Mouse (Mus musculus) liver, adult (tissue): Measurements from ENCODE around the gene Ahnak2.

Experiments
- GATA4 ChIP-seq: IDR thresholded peaks from 2 replicates; pipeline ENCODE4 v1.6.1; 2014; ENCODE audit warnings: mild to moderate bottlenecking, low read length; ENCODE audit not compliant: insufficient replicate concordance

Gene Ahnak2

DNA sequence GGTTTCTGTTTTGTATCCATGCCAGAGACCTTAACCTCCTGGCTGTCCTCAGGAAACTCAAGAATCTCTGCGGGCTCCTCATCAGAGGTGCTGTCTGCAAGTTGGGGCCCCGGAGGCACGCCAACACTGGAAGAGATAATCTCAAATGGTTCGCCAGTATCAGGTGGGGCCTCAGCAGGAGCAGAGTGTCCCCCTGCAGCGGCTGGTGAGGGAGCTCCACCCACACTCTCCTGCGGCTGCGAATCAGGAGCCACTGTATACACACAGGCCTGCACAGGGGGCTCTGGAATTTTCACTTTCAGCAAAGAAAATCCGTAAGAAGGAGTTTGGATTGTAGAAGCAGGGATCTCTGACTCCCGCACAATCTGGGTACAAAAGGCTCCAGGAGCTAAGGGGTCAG lies 29.1 kb downstream of the Ahnak2 start:
- no peak for TF ChIP-seq GATA4

DNA sequence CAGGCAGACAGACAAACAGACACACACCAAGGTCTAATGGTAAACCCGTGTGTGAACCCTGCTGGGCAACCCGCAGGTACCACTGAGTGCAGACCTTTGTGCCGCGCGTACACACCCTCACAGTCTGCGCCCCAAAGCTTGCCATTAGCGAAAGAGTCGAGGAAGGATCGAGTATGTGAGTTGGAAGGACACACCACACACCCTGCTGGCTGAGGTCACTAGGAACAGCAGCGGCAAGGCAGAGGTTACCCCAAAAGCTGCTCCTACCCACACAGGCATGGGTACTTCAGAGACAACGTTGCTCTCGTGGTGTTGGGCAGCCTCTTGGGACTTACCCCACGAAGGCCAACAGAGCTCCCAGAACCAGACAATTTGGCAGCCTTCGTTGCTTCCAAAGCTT lies 30.2 kb downstream of the Ahnak2 start:
- no peak for TF ChIP-seq GATA4

DNA sequence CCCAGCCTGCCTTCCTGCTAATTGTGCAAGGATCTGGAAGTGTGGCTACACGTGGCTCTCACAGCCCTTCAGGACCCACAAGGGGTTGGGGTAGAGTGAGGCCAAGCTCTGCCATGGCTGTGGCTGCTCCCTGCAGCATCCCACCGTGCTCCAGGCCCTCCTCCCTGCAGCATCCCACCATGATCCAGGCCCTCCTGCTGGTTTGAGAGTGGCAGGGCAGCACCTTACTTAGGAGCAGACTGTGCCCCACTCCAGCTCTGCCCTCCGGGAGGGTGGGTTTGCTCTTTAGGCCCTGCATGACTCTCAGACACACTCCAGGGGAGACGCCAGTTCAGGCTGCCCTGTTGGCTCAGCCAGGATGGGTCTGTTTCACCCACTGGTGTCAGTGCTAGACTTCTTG lies 32.1 kb downstream of the Ahnak2 start:
- no peak for TF ChIP-seq GATA4

DNA sequence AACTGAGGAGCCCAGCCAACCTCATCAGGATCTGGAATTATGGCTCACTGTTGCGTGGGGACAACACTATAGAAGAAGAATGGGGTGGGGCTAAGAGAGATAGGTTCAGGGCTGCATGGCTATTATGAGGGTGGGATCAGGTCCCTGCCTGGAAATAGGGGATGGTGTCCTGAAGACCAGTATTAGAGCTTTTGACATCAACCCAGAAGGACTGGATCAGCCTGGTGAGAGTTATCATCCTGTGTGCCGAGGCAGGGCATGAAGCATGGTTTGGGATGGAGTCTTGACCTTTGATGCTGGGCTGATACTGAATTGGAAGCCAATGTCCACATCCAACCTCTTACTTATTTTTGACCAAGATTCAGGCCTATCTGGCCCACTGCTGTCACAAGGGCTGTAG lies 32.7 kb downstream of the Ahnak2 start:
- no peak for TF ChIP-seq GATA4

DNA sequence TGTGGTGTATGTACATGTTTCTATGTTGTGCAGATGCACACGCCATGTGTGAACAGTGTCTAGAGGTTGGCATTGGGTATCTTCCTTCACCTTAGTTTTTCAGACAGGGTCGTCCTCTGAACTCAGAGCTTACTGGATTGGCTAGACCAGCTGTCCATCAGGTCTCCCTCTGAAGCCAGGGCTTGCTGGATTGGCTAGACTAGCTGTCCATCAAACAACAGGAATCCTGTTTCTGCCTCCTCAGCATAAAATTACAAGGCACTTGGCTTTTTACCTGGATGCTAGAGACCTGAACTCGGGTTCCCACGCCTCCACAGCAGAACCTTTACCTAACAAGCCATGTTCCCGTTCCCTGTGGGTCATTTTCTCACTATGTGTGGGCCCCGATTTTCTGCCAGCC lies 33.4 kb downstream of the Ahnak2 start:
- TF ChIP-seq GATA4: no peak

DNA sequence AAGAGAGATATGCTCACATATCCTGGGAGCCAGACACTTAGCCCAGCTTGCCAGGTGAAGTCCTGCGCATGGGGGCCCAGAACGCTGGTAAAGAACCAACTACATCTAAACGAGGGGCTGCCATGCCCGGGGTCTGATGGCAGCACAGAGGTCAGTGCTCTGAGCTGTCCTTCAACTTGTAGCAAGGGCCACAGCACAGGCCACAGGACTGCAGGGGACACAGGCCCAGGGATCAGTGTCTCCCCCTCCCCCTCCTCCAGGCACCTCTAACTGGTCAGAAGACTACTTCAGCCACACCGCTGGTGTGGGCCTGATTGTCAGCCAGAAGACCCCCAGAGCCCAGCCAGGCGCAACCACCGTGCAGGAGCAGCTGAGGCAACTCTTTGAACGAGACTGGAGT lies 34.3 kb downstream of the Ahnak2 start:
- TF ChIP-seq GATA4: no peak

DNA sequence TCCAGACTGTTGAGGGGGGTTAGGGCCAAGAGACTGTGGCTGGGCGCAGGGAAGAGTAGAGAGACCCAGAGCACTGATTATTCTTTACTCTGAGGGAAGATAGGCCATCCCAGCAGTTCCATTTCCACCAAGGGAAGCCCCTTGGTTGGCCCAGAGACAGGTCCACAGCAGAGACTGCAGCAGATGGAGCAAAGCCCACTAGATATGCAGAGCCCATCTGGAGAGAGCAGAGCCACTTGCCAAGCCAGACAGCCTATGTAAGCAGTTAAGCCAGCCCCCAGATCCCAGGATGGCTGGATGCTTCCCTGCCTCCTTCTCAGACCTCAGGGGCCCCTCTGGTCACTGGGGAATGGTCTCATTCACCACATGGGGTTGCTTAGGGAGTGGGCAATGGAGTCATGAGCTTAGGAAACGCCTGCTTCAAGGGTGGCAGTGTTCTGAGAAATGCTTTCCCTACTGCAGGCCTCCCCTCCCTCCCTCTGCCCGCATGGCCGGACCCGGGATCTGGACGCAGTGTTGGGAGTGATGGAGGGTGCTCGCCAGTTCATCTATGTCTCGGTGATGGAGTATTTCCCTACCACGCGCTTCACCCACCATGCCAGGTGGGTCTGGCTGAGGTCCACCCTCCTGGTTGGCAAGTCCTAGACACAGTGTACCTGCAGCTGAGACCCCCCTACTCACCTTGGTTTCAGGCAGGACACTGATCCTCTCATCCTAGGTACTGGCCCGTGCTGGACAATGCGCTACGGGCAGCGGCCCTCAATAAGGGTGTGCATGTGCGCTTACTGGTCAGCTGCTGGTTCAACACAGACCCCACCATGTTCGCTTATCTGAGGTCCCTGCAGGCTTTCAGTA lies 35.2 kb downstream of the Ahnak2 start:
- TF ChIP-seq GATA4: no peak

DNA sequence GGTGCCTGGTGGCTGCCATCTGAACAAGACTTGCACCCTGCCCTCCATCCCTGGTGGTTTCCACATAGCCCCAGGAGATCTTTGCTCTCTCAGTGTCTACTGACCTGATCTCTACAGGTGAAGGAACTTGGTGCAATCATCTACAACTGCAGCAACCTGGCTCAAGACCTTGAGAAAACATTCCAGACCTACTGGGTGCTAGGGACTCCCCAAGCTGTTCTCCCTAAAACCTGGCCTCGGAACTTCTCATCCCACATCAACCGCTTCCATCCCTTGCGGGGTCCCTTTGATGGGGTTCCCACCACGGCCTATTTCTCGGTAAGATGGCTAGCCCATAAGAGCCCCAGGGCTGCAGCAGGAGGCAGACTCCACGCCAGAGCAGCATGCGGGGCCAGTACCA lies 35.9 kb downstream of the Ahnak2 start:
- no peak for TF ChIP-seq GATA4

DNA sequence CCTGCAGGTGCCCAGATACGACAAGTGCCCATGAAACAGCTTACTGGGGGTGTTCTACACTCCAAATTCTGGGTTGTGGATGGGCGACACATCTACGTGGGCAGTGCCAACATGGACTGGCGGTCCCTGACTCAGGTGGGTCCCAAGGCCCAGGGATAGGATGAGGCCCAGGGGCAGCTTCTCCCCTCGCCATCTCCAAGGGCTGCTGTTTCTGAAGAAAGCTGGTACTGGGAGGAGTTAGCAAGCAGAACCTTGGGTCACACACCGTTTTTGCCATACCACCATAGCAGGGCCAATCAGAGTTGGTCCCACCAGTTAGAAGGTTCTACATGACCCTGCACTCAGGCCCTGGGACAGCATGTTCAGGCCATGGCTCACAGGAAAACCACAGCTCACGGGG lies 37.5 kb downstream of the Ahnak2 start:
- no peak for TF ChIP-seq GATA4

DNA sequence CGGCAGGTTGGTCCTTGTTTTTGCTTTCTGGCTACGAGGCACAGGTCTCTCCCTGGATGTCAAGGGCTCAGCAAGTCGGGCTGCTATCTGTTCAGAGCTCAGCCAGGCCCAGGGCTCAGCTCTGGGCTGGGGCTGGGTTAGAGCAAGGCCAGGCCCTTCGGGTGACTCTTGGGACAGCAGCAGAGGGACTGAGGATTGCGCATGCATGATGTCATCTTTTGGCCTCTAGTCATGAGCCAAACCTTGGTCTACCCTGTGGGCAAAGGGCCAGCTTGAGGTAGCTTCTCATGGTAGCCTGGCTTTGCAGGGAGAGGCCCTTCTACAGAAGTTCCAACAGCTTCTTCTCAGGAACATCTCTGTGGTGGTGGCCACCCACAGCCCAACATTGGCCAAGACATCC lies 38.3 kb downstream of the Ahnak2 start:
- no peak for TF ChIP-seq GATA4

DNA sequence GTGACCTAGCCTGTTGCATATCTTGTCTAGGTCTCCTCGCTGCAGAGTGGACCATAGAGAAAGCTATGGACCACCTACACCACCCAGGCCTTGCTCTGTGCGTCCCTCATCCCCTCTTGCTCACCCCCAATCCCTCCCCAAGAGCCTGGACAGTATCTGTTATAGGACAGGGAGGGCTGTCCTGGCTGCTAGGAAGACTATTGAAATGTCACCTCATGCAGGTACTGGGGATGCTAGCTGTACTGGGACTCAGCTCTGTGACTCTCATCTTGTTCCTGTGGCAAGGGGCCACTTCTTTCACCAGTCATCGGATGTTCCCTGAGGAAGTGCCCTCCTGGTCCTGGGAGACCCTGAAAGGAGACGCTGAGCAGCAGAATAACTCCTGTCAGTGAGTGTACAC lies 39.3 kb downstream of the Ahnak2 start:
- no peak for TF ChIP-seq GATA4

DNA sequence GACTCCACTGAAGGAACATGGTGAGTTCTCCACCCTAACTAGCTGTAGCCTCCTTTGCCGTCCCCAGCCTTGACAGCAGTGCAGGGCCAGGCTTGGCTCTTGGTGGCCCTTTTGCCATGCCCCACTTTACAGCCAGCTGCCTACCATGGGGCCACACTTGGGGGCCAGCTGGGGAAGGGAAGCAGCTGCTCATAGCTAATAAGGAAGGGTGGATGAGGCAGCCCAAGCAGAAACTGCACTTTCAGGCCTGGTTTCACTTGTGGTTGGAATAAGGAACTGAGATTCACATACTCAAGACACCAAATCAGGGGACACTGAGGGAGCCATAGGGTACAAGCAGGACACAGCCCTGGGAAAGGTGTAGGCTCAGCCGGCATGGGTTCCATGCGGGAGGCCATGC lies 40.4 kb downstream of the Ahnak2 start:
- no peak for TF ChIP-seq GATA4

DNA sequence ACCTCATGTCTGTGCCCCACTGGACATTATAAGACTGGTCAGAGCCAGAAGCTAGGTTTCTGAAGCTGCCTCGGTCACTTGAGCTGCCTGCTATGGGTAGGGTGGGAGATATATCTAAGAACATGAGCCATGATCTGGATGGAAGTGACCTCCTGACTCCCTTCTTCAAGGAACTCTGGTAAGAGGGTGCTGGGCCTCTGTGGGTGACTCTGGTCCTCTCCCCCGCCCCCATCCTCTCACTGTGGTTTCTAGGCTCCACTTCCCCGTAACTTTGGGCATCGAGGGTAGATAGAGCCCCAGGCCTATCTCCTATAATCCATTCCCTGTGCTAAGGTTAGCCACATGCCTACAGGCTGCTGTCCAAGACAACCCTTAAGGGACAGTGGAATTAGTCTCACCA lies 41.0 kb downstream of the Ahnak2 start:
- no peak for TF ChIP-seq GATA4

DNA sequence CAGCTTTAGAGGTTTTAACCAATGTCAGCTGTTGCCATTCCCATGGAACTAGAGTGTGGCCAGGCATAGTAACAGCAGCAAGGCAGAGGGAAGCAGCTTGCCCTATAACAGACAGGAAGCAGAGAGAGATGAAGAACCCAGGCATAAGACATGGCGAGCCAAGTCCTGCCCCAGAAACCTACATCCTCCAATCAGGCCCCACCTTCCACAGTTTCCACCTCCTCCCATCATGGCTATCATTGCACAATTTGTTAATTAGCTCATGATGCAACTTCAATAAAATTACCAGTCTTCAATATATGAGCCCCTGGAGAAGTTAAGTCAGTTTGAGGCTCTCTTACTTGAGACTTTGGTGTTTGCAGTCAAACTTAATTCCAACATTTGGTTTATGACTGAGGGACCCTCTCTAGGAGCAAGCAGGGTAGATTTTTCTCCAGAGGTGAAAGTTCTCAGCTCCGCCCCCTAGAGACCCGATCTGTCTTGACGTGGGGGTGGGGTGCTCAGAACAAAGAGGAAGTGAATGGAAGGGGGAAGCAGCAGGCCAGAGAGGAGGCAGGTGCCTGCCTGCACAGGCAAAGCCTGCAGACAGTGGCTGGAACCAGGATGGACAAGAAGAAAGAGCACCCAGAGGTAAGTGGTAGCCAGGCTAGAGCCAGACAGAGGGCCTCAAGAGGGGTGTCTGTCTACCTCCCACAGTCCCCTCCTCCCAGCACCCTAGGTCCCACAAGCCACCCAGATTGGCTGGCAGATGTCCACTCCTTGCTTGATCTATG lies 42.1 kb downstream of the Ahnak2 start, which contains the start of gene Pld4:
Gene Pld4, plus strand, starts transcription at position 502 of the 773 bp plus-strand sequence.
- TF ChIP-seq GATA4: no peak

DNA sequence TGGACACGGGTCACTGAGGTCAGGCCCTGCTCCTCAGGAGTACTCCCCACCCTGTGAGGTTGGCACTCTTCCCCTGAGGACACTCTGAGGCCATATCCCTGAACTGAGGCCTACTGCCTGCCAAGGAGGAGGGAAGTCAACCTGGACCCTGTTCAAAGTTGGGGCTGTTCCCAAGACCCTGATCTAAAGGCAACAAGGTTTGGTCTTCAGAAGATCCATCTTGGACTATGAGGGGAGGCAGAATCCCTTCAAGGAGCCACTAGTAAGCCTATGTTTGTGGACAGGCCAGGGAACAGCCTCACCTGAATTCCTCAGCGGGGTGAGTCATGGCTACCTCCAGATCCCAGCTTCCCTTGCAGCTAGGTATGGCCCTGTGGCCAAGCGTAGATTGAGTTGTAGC lies 43.0 kb downstream of the Ahnak2 start:
- TF ChIP-seq GATA4: no peak

DNA sequence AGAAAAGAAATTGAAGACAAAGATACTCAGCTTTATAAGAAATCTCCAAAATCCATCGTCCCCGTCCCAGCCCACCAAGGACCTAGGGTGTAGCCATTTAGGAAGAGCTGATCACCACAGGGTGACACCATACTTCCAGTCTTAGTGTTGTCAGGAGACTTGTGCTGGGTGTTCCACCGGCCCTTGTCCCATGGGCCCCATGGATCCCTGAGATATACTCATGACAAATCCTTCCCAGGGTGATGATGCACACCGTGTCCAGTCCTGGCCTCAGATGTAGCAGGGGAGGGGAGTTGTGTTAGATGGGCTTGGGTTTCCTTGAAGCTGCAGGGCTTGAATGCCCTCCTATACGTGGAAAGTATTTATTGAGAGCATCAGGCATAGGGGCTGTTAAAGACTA lies 44.6 kb downstream of the Ahnak2 start:
- TF ChIP-seq GATA4: no peak
